Mouse (Mus musculus) adrenal gland, postnatal 36 days (tissue): ENCODE results near the gene Rer1. TPM values are rescaled to one million over a fixed set of nuclear protein-coding genes. Genes with fewer than 3 reads are reported as not detected.
A peak's percentile ranks its signal among the peaks of the same experiment; 100 is the strongest.

ENCODE experiments used
- DNase-seq, 2 experiments: peaks; one replicate each; pipeline ENCODE4 v3.0.0; 2021; ENCODE audit warnings: mixed read lengths in 1 of 2
- long read RNA-seq, 2 experiments: library from polyadenylated mRNA; stranded (forward); transcript quantifications; one replicate each; pipeline ENCODE4 v2.0.0; 2021; ENCODE audit warnings: borderline sequencing depth in 2 of 2
- total RNA-seq, 2 experiments: library from RNA; stranded (reverse); gene quantifications; 2 replicates each; pipeline ENCODE4 v1.2.3; 2021

Gene Rer1
- 100 to 1,000 TPM; 106 to 114 TPM for total RNA-seq
- long read RNA-seq, experiment 1, transcript Rer1-201 (7 exons, 1,596 nt): major isoform, 220 of 354 reads
- long read RNA-seq, experiment 1, transcript Rer1-203 (8 exons, 1,803 nt): minor isoform, 48 of 354 reads
- long read RNA-seq, experiment 1, partial matches to known transcripts: 28 of 354 reads
- long read RNA-seq, experiment 1, other reads (novel, unspliced or antisense): 58 of 354 reads
- long read RNA-seq, experiment 2, transcript Rer1-201 (7 exons, 1,596 nt): major isoform, 69 of 91 reads
- long read RNA-seq, experiment 2, transcript Rer1-203 (8 exons, 1,803 nt): minor isoform, 7 of 91 reads
- long read RNA-seq, experiment 2, partial matches to known transcripts: 5 of 91 reads
- long read RNA-seq, experiment 2, other reads (novel, unspliced or antisense): 10 of 91 reads

- peak; percentile 99 to 100 for DNase-seq
Observed at GRCm38 (mm10) chr4:155086108-155087024, at the start of gene Rer1, which contains the start of gene Morn1. Gene Rer1 (minus strand): TSS chr4:155086382. Gene Morn1 (plus strand): TSS chr4:155086577.

DNA sequence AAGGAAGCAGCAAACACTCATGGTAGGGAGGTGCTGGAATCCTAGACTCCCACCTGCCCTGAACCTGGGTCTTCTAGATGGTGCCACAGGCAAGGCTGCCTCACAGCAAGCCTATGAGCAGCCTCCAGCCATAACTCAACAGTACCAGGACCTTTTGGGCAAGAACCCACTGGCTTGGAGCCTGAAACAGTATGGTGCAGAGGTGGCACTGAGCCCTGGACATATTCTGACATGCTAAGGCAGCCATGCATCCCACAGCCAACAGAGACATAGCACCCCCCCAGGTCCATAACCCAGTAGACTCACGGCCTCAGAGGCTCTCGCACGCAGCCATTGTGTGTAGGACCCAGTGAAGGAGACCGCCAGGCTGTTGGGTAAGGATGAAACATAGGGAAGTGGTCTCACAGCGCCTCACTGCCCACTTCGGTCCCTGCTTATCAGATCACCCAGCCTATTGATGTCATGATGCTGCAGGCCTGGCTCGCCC is 48.5 kb upstream of the Rer1 start:
- DNase-seq: no peak

DNA sequence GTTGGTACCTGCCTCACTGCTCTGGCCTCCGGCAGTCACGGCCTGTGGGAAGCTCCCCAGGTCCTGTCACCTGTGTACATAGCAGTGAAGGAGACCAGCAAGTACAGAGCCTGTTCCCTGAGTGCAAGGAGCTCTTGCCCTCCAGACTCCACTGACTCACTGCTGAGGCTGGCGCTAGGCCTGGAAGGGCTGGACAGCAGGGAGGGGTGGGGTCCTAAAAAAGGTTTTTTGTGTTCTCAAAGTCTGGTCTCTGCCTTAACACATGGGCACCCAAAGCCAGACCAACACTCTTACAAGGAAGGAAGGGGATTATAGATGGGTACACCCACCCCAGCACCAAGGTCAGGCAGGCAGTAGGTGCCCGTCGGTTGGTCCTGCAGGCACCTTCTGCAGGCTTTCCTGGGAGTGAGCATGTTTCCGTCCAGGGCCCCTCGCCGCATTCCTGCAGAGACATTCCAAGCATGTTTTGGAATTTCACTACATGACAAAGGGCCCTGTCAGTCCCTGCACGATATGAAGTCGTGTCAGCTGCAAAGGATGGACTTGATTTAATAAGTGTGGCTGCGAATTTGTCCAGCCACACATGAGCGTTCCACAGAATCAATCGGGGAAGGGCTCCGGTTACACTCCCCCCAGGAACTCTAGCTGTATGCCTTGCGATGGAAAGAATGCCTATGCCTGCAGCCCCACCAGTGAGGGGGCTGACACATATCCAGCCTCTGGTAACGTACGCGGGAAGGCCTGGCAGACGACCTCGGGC is 47.7 kb upstream of the Rer1 start:
- DNase-seq: peak; percentile 55 to 66

GRCm38 (mm10) chr4:155133188-155133587 is 47.0 kb upstream of the Rer1 start:
- DNase-seq: no peak

GRCm38 (mm10) chr4:155130616-155131015 is 44.4 kb upstream of the Rer1 start:
- DNase-seq: peak; percentile 48 to 49

DNA sequence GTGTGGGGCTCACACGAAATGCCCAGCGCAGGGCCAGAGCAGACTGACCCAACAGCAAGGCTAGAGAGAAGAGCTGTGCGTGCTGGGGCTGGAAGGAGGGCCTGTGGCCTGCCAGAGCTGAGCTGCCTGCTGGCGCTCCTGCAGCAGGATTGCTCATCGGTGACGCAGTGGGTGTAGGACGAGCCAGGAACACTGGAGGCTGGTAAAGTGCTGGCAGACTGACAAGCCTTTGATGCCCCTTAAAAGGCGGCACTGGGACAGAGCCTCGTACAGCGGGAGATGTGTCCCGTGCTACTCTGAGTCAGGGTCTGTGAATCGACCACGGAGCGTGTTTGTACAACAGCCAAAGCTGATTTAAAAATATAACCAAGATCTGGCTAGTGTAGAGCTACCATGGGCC is 43.8 kb upstream of the Rer1 start:
- DNase-seq: peak; percentile 94 to 95

GRCm38 (mm10) chr4:155129132-155129917 is 43.1 kb upstream of the Rer1 start:
- peak; percentile 44 to 74 for DNase-seq

GRCm38 (mm10) chr4:155128411-155128810 is 42.2 kb upstream of the Rer1 start:
- DNase-seq: no peak

- DNase-seq: no peak
Observed at GRCm38 (mm10) chr4:155126602-155127372, 40.6 kb upstream of the Rer1 start.

DNA sequence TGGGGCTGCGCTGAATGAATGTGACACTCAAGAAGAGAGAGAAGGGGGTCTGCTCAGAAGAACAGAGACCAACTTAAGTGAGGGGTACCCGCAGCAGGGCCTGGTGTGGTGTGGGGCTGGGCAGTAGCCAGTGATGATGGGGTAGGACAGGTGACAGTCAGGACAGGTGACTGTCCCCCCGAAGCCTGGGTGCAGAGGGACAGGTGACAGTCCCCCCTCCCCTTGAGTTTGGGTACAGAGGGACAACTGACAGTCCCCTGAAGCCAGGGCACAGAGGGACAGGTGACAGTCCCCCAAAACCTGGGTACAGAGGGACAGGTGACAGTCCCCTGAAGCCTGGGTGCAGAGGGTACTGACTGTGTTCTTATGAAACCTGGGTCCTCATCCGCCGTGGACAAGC is 40.0 kb upstream of the Rer1 start:
- no peak for DNase-seq

DNA sequence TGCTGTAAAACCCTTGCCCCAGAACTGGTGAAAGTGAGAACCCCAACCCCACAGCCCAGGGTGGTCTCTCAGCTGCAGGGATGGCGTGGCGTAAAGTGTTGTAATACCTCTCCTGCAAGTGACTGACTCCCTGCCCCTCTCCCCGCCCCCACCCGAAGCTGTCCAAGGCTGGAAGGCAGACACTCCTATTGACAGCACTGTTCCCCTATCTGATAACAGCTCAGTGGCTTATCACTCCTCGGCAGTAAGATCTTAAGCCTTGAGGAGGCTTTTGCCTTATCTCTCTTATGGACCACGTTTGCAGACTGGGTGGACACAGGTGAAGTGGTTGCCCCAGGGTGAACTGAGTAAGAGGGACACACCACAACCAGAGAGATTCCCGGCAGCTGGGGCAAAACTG is 39.1 kb upstream of the Rer1 start:
- DNase-seq: no peak

- DNase-seq: no peak
Observed at GRCm38 (mm10) chr4:155123868-155124534, 37.8 kb upstream of the Rer1 start.

DNA sequence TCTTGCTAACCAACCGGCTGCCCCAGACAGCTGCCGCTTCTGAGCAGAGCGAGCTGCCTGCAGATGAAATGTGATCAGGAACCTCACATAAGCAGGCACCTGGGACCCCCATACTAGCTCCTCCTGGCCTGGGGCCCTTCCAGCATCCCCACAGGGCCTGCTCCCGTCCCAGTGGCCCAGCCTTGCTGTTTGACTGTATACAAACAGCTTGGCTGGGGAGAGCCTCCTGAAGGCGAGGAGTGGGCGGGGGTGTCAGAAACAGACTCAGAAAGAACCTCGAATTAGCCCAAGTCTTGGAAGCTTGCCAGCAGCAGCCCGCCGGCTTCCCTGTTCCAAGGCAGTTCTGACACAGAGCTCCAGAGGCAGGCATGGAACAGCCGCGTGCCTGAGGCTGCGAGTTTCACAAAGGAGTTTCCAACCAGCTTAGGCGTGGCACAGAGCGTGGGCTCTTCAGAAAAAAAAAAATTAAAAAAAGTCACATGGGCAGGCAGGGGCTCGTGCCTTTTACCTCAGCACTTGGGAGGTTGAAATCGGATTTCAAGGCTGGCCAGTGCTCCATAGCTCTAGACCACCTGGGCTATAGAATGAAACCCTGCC is 36.4 kb upstream of the Rer1 start:
- peak; percentile 72 for DNase-seq

- peak; percentile 30 to 51 for DNase-seq
Observed at GRCm38 (mm10) chr4:155121915-155122443, 35.8 kb upstream of the Rer1 start.

DNA sequence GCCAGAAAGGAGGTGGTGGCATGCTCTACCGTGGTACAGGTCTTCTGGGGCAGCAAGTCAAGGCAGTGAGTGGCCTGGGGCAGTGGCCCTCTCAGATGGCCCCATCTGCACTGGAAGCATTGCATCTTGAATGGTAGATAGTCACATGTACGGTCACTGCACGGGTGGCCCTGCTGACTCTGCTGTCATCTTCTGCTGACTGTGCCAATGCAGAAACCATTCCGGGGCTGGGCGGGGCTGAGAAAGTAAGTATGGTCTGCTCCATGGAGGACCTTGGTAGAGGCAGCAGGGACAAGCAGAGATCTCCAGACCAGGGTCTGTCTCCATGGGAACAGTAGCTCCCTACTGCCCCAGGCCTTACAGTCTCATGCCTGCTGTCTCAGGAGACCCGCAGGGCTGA is 35.0 kb upstream of the Rer1 start:
- DNase-seq: peak in 1 of 2 experiments; percentile 32

GRCm38 (mm10) chr4:155120583-155120982 is 34.4 kb upstream of the Rer1 start:
- peak in 1 of 2 experiments; percentile 21 for DNase-seq

DNA sequence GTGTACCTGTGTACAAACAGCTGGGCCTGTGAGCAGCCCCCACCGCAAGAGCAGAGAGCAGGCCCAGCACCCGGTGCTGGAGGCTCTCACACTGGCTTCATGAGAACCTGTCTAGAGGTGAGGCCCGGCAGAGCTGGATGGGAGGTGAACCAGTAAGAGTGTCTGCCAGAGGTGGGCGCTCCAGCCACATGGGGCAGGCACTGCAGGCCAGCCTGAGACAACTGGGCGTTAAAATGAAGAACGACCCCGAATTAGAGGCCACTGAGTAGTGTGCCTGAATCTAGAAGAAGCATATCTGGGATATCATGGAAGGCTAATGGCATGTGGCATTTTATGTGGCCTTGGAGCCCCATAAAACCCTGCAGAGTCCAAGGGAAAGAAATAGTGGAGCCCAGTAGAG is 33.9 kb upstream of the Rer1 start:
- DNase-seq: peak; percentile 37 to 39

GRCm38 (mm10) chr4:155118278-155118677 is 32.1 kb upstream of the Rer1 start:
- DNase-seq: no peak

DNA sequence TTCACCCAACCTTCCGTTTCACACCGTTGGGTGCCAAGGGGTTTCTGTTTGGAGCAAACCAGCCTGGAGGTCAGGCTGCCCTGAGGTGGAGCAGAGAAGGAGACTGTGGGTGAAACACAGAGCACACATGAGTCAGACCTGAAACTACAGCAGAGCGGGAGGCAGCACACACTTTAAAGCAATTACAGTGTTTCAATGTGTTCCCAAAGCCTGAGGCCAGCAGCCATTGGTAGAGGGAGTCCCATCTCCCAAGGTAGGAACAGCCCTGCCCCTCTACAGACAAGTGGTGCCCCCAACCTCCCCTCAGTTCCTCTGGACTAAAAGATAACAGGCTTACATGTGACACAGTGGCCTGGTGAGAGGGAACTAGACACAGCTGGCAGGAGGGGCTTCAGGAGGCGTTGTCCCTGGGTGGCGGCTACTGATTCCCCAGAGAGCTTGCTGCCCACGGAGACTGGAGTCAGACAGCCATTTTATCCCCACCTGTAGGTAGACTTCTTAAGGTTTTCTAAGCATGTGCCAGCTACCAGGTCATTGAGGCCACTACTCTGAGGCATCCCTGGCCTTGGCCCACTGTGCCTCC is 31.3 kb upstream of the Rer1 start:
- no peak for DNase-seq
